Mouse (Mus musculus): ENCODE measurements around the gene Gorasp1. TPM values are rescaled to one million over a fixed set of nuclear protein-coding genes. Genes with fewer than 3 reads are reported as not detected.

Gorasp1 gene
- polyA plus RNA-seq, 1 experiment from 2014 or later, result 25.2 TPM

DNA sequence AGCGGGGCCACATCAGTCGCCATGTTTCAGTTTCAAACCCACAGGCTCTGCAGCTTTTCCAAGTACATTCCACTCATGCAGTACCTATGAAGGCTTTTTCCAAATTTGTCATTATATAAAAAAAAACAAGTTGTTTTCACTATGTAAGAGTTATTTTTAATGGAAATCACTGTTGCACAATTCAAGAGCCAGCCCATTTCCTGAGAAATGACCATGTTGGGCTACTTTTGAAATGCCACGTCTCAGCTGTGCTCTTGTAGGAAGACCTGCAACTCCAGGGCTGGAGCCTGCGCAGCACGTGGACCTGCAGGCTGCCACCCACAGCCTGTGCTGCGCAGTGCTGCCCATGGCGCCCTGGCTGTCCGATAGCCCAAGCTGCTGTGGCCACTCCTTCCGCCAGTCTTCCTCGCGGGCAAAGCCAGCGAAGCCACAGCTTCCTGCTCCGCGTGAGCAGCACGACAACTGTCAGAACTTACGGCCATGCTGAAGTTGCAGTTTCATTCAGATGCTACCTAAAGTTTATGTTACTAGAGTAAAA, 12.2 kb downstream of the Gorasp1 start:
- WGBS, result 94% methylated on average over 16 of the region's 16 CpGs
- no peaks in the 10 kb centered on the region for H3K9me3 ChIP-seq (ENCODE audit: control insufficient read depth, low read length)
- H3K4me3 ChIP-seq (replicated peaks; ENCODE audit: low read depth, low read length), result no peak overlapping the region
- H3K9ac ChIP-seq (replicated peaks; ENCODE audit: low read length), result no peak overlapping the region
- DNase-seq, result no peak
- H3K4me1 ChIP-seq (ENCODE audit: control insufficient read depth, insufficient read depth, low read length), result no peaks in the 10 kb centered on the region
- no peaks in the 10 kb centered on the region for H3K27me3 ChIP-seq (ENCODE audit: control insufficient read depth, insufficient read depth, low read length)
- peaks cover 94% of the 10 kb centered on the region for H3K36me3 ChIP-seq (ENCODE audit: control insufficient read depth, insufficient read depth, low read length)
- ATAC-seq (ENCODE audit: low FRiP score, low TSS enrichment), result no peak
- no peak overlapping the region for H3K27ac ChIP-seq (replicated peaks; ENCODE audit: low read depth, low read length)
- H3K4me2 ChIP-seq (ENCODE audit: low read length), result no peak overlapping the region

DNA sequence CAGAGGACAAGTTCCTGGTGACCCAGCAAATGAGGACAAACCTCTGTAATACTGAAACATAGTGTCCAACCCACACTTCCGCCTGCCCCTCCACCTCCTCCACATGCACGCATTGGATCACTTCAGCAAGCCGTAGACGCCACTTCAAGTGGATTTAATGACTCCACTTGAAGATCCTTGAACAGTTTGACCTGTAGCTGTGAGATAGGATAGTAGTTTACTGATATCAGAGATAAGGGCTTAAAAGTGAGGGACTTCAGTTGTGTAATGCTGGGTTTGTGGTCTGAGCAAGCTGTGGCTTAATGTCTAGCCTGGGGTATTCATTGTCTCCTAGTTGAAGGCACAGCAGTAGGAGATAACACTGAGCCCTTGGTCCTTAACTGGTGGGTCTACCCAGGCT, 13.9 kb downstream of the Gorasp1 start:
- ATAC-seq (ENCODE audit: low FRiP score, low TSS enrichment) (no peak), DNase-seq (no peak)
- Histone ChIP-seq H3K4me1 (ENCODE audit: control insufficient read depth, insufficient read depth, low read length) (no peaks in the 10 kb centered on the region), H3K27me3 (ENCODE audit: control insufficient read depth, insufficient read depth, low read length) (no peaks in the 10 kb centered on the region), H3K4me3 (replicated peaks; ENCODE audit: low read depth, low read length) (no peak overlapping the region), H3K27ac (replicated peaks; ENCODE audit: low read depth, low read length) (no peak overlapping the region), H3K4me2 (ENCODE audit: low read length) (no peak overlapping the region), H3K9ac (replicated peaks; ENCODE audit: low read length) (no peak overlapping the region), H3K36me3 (ENCODE audit: control insufficient read depth, insufficient read depth, low read length) (peaks cover 95% of the 10 kb centered on the region), H3K9me3 (ENCODE audit: control insufficient read depth, low read length) (no peaks in the 10 kb centered on the region)
- WGBS, result 96% methylated on average over 4 of the region's 4 CpGs

DNA sequence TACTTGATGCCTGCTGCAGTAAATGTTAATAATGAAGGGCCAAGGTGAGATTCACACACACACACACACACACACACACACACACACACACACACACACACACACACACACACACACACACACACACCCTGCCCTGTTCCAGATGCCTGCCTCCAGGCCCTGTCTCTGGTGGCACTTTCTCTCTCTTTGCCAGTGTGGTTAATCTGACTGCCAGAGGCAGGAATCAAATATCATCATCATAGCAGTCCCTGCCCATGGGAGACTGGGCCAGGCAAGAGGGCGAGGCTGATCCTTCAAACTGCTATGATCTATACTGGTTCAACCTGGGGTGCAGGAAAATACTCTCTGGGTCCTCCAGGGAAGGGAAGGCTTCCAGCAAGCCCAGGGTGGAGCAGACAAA, 17.5 kb downstream of the Gorasp1 start:
- ATAC-seq (ENCODE audit: low FRiP score, low TSS enrichment) (no peak), DNase-seq (no peak)
- H3K9me3 ChIP-seq (ENCODE audit: control insufficient read depth, low read length), result no peaks in the 10 kb centered on the region
- 88% methylated on average over 1 of the region's 1 CpGs for WGBS
- no peaks in the 10 kb centered on the region for H3K4me1 ChIP-seq (ENCODE audit: control insufficient read depth, insufficient read depth, low read length)
- H3K4me2 ChIP-seq (ENCODE audit: low read length), result no peak overlapping the region
- no peaks in the 10 kb centered on the region for H3K27me3 ChIP-seq (ENCODE audit: control insufficient read depth, insufficient read depth, low read length)
- peaks cover 91% of the 10 kb centered on the region for H3K36me3 ChIP-seq (ENCODE audit: control insufficient read depth, insufficient read depth, low read length)
- H3K27ac ChIP-seq (replicated peaks; ENCODE audit: low read depth, low read length), result no peak overlapping the region
- no peak overlapping the region for H3K9ac ChIP-seq (replicated peaks; ENCODE audit: low read length)
- H3K4me3 ChIP-seq (replicated peaks; ENCODE audit: low read depth, low read length), result no peak overlapping the region

DNA sequence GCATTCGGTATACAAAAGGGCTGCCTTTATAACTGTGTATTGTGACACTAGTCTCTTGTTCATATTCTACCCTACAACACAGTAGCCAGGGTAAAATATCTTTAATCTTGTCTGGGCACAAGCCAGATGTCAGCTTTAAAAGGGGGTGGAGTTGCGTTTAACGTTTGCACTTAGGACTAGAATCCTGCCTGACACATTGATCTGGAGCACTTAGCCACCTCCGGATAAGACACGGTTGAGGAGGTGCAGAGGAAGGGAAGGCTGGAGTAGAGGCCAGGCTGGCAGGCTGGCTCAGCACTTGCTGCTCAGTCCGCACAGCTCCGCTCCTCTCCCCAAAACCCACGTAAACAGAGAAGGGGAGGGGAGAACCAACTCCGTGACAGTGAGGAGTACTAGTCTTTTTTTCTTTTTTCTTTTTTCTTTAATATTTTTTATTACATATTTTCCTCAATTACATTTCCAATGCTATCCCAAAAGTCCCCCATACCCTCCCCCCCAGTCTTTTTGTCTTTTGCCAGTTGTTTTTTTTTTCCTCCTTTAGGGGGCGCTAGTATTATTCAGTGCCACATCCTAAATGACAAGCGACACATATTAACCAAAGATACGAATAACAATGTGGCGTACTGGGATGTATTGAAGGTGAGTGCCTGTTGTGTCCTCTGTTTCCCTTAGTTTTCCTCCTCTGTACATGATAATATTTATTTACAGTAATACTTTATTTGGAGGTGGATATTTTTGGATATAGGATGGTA, 24.1 kb downstream of the Gorasp1 start:
- Histone ChIP-seq H3K4me3 (replicated peaks; ENCODE audit: low read depth, low read length) (no peak overlapping the region), H3K36me3 (ENCODE audit: control insufficient read depth, insufficient read depth, low read length) (peaks cover 93% of the 10 kb centered on the region), H3K4me2 (ENCODE audit: low read length) (no peak overlapping the region), H3K4me1 (ENCODE audit: control insufficient read depth, insufficient read depth, low read length) (no peaks in the 10 kb centered on the region), H3K27me3 (ENCODE audit: control insufficient read depth, insufficient read depth, low read length) (no peaks in the 10 kb centered on the region), H3K9ac (replicated peaks; ENCODE audit: low read length) (no peak overlapping the region), H3K27ac (replicated peaks; ENCODE audit: low read depth, low read length) (no peak overlapping the region), H3K9me3 (ENCODE audit: control insufficient read depth, low read length) (no peaks in the 10 kb centered on the region)
- no peak for ATAC-seq (ENCODE audit: low FRiP score, low TSS enrichment)
- peak; percentile 53 for DNase-seq
- 71% methylated on average over 13 of the region's 13 CpGs for WGBS

DNA sequence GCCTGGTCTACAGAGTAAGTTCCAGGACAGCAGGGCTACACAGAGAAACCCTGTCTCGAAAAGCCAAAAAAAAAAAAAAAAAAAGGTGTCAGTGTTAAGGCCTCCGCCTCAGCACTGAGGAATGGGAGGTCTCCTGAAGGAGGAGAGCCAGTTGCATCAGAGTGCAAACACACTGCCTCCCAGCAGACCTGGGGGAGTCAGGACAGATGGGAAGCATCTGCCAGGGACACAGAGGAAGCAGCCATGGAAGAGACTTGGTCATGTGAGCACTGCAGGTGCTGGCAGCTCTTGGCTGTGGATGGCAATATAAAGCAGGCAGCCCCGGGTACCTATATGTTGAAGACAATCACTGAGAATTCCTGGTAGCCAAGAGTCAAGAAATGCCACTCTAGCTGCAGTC, 27.4 kb downstream of the Gorasp1 start:
- DNase-seq, result no peak
- no peak overlapping the region for H3K9ac ChIP-seq (replicated peaks; ENCODE audit: low read length)
- ATAC-seq (ENCODE audit: low FRiP score, low TSS enrichment), result no peak
- peaks cover 98% of the 10 kb centered on the region for H3K36me3 ChIP-seq (ENCODE audit: control insufficient read depth, insufficient read depth, low read length)
- H3K4me1 ChIP-seq (ENCODE audit: control insufficient read depth, insufficient read depth, low read length), result no peaks in the 10 kb centered on the region
- H3K27ac ChIP-seq (replicated peaks; ENCODE audit: low read depth, low read length), result no peak overlapping the region
- no peaks in the 10 kb centered on the region for H3K27me3 ChIP-seq (ENCODE audit: control insufficient read depth, insufficient read depth, low read length)
- WGBS, result 90% methylated on average over 3 of the region's 3 CpGs
- no peaks in the 10 kb centered on the region for H3K9me3 ChIP-seq (ENCODE audit: control insufficient read depth, low read length)
- H3K4me2 ChIP-seq (ENCODE audit: low read length), result no peak overlapping the region
- H3K4me3 ChIP-seq (replicated peaks; ENCODE audit: low read depth, low read length), result no peak overlapping the region

DNA sequence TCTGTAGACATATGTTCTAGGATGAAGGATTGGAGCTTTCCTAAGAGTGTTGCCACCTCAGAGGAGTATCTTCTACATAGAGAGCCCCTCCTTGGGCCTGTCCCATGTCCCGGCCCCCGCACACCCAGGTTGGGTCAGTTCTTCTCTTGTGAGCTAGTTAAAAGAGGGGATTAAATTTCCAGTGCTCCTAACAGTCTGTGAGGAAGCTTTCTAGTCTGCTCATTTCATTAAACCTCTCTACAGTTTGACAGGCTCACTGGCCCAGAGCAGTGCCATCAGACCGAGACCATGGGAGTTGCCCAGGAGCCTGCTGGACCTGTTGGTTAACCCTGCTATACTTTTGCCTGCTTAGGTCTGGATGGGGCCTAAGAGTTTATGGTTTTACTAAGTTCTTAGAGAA, 28.7 kb downstream of the Gorasp1 start:
- no peak overlapping the region for H3K4me3 ChIP-seq (replicated peaks; ENCODE audit: low read depth, low read length)
- peaks cover 98% of the 10 kb centered on the region for H3K36me3 ChIP-seq (ENCODE audit: control insufficient read depth, insufficient read depth, low read length)
- no peak overlapping the region for H3K4me2 ChIP-seq (ENCODE audit: low read length)
- no peak for ATAC-seq (ENCODE audit: low FRiP score, low TSS enrichment)
- no peaks in the 10 kb centered on the region for H3K27me3 ChIP-seq (ENCODE audit: control insufficient read depth, insufficient read depth, low read length)
- DNase-seq, result no peak
- no peak overlapping the region for H3K9ac ChIP-seq (replicated peaks; ENCODE audit: low read length)
- no peaks in the 10 kb centered on the region for H3K4me1 ChIP-seq (ENCODE audit: control insufficient read depth, insufficient read depth, low read length)
- no peak overlapping the region for H3K27ac ChIP-seq (replicated peaks; ENCODE audit: low read depth, low read length)
- WGBS, result 100% methylated on average over 3 of the region's 3 CpGs
- no peaks in the 10 kb centered on the region for H3K9me3 ChIP-seq (ENCODE audit: control insufficient read depth, low read length)

DNA sequence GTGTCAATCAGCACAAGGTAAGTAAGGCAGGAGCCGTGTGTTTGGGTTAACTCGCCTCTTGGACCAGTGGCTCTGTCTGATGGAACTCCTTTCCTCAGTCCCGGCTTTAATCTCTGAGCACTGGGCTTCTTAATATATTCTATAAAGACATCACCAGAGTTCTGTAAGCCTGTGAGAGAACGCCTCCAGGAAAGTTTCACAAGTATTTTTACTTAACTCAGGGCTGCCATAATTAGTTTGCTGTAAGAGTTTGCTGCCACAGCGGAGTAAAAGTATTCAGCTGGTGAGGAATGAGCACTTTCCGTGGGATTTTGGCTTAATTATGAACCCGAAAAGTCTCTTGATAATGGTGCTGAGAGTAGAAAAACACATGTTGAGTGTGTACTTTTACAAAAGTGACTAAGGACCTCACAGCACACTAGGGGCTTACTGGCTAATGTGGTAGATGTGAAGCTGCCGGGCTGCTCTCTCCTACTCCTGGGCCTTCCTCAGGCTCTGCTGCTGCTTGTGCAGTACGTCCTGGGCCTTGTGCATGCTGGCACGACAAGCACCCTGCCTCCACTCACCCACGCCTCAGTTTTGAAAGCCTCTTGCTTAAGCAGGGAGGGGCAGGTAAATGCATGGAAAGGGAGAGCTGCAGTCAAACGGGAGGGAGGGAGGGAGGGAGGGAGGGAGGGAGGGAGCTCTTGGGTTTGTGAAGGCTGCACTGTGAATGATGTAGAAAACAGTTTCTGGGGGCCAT, 34.8 kb downstream of the Gorasp1 start:
- 83% methylated on average over 12 of the region's 12 CpGs for WGBS
- ATAC-seq (ENCODE audit: low FRiP score, low TSS enrichment) (no peak), DNase-seq (no peak)
- H3K27ac ChIP-seq (replicated peaks; ENCODE audit: low read depth, low read length), result no peak overlapping the region
- H3K9ac ChIP-seq (replicated peaks; ENCODE audit: low read length), result no peak overlapping the region
- H3K4me1 ChIP-seq (ENCODE audit: control insufficient read depth, insufficient read depth, low read length), result no peaks in the 10 kb centered on the region
- H3K4me2 ChIP-seq (ENCODE audit: low read length), result no peak overlapping the region
- H3K27me3 ChIP-seq (ENCODE audit: control insufficient read depth, insufficient read depth, low read length), result no peaks in the 10 kb centered on the region
- no peak overlapping the region for H3K4me3 ChIP-seq (replicated peaks; ENCODE audit: low read depth, low read length)
- H3K9me3 ChIP-seq (ENCODE audit: control insufficient read depth, low read length), result no peaks in the 10 kb centered on the region
- peaks cover 58% of the 10 kb centered on the region for H3K36me3 ChIP-seq (ENCODE audit: control insufficient read depth, insufficient read depth, low read length)

DNA sequence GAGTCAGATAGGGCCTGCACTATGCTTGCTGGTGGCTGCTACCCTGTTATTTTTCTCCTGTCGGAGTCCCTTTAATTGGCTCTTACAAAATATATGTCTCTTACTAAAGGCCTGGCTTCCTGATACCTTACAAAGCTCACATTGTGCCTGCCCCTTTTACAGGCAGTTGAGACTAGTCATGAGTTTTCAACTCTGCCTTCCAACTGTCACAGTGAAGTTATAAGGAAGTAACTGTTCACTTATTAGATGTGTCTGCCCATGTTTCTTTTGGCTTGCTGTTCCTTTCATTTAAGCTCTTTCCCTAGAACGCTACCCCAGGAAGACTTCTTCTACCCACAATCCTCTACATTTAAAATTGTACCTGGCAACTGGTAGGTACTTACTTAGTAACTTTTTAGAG, 37.9 kb downstream of the Gorasp1 start:
- WGBS, result 85% methylated on average over 2 of the region's 2 CpGs

More for the DNA sequence above, 37.9 kb downstream of the Gorasp1 start:
- H3K9me3 ChIP-seq (ENCODE audit: control insufficient read depth, low read length), result no peaks in the 10 kb centered on the region
- H3K4me3 ChIP-seq (replicated peaks; ENCODE audit: low read depth, low read length), result no peak overlapping the region
- H3K27ac ChIP-seq (replicated peaks; ENCODE audit: low read depth, low read length), result no peak overlapping the region
- ATAC-seq (ENCODE audit: low FRiP score, low TSS enrichment) (no peak), DNase-seq (no peak)
- H3K27me3 ChIP-seq (ENCODE audit: control insufficient read depth, insufficient read depth, low read length), result no peaks in the 10 kb centered on the region
- peaks cover 10% of the 10 kb centered on the region for H3K4me1 ChIP-seq (ENCODE audit: control insufficient read depth, insufficient read depth, low read length)
- no peak overlapping the region for H3K9ac ChIP-seq (replicated peaks; ENCODE audit: low read length)
- H3K4me2 ChIP-seq (ENCODE audit: low read length), result no peak overlapping the region
- peaks cover 28% of the 10 kb centered on the region for H3K36me3 ChIP-seq (ENCODE audit: control insufficient read depth, insufficient read depth, low read length)
